Mouse (Mus musculus): ENCODE data around the gene Krtcap2. TPM values are rescaled to one million over a fixed set of nuclear protein-coding genes. Genes with fewer than 3 reads are reported as not detected.
A peak's percentile ranks its signal among the peaks of the same experiment; 100 is the strongest.

Krtcap2 gene
- polyA plus RNA-seq (2012; fragmentation: generic; extraction: Trizol) = 299 TPM
- long read RNA-seq, experiment 1, transcript Krtcap2-201 (5 exons, 1,172 nt) = major isoform, 163 of 215 reads
- long read RNA-seq, experiment 1, partial matches to known transcripts = 15 of 215 reads
- long read RNA-seq, experiment 1, other reads (novel, unspliced or antisense) = 36 of 215 reads
- long read RNA-seq, experiment 2, transcript Krtcap2-201 (5 exons, 1,172 nt) = major isoform, 19 of 26 reads
- long read RNA-seq, experiment 2, partial matches to known transcripts = 1 of 26 reads
- long read RNA-seq, experiment 2, other reads (novel, unspliced or antisense) = 5 of 26 reads

- H3K4me3 ChIP-seq (ENCODE audit: insufficient read depth, poor library complexity, severe bottlenecking) = peak within 1 kb of the TSS; percentile 61
- TF ChIP-seq USF1 (IDR thresholded peaks at IDR 0.05; ENCODE audit: low read depth) (peak; percentile 40), CTCF (IDR thresholded peaks at IDR 0.05; ENCODE audit: control insufficient read depth, insufficient read depth, insufficient read length) (no peak), MYOD1 (IDR thresholded peaks at IDR 0.05; ENCODE audit: control insufficient read depth, insufficient read length, low read depth) (no peak), MAX (IDR thresholded peaks at IDR 0.05) (peak; percentile 79), FOSL1 (IDR thresholded peaks at IDR 0.05; ENCODE audit: insufficient read depth, low read length, poor library complexity, severe bottlenecking) (no peak), CEBPB (IDR thresholded peaks at IDR 0.05; ENCODE audit: low read depth) (no peak), MYOG (IDR thresholded peaks at IDR 0.05; ENCODE audit: control insufficient read depth, extremely low read depth, insufficient read length) (no peak)
- no peaks in the 10 kb centered on the region for H3K27me3 ChIP-seq (ENCODE audit: control insufficient read depth, insufficient read depth, insufficient read length)
- H3K79me3 ChIP-seq (ENCODE audit: low read depth) = peaks cover 8% of the 10 kb centered on the region
- H3K79me2 ChIP-seq (ENCODE audit: control insufficient read depth, insufficient read depth) = peaks cover 27% of the 10 kb centered on the region
- H3K36me3 ChIP-seq (ENCODE audit: control insufficient read depth, insufficient read depth) = peaks cover 9% of the 10 kb centered on the region
- peak within 1 kb of the TSS; percentile 83 for H3ac ChIP-seq (ENCODE audit: control insufficient read depth, insufficient read length, low read depth)
These were observed at the start of gene Krtcap2 for GRCm38 (mm10) chr3:89245688-89246171. TSS of gene Krtcap2 (plus strand) at chr3:89245966.

DNA sequence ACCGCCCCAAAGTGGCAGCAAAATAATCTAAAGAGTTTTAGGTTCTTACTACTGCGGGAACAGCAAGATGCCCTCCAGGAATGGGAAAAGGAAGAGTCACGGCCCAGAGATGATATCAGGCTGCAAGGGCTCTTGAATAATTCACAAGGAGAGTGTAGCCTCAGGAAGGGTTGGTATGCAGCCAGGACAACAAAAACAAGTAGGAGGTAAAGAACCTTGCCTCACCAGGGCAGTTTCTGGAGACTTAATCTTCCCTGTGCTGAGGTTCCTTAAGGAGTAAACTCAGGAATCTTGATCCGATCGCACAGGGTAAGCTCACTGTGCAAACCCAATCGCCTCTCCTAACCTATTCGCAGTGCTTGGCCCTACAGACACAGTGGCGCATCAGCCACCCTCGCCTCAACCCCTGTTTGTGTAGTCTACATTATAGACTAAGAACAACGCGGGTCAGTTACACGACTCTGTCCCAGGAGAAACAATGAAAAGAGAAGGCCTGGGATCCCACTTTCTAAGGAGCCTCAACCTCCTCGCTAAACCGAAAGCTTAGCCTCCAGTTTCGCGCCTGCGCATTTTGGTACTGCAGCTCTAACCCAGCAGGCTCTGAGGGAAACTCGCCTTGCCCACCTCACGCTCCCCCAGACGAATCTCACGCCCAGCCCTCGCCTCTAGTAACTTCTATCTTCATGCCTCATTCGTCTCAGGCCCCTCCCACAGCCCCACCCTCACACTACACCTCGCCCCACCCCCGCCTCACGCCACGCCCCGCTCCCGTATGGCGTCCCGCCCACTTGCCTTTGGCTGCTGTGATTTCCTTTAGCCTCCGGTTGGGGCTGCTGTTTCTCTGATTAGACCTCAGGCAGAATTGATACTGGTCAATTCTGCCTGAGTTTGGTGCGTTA, 49.5 kb upstream of the Krtcap2 start:
- Histone ChIP-seq H3ac (ENCODE audit: control insufficient read depth, insufficient read length, low read depth) (peak overlapping the region; percentile 83), H3K79me3 (ENCODE audit: low read depth) (no peaks in the 10 kb centered on the region), H3K36me3 (ENCODE audit: control insufficient read depth, insufficient read depth) (no peaks in the 10 kb centered on the region), H3K4me3 (ENCODE audit: insufficient read depth, poor library complexity, severe bottlenecking) (peak overlapping the region; percentile 29), H3K79me2 (ENCODE audit: control insufficient read depth, insufficient read depth) (no peaks in the 10 kb centered on the region), H3K27me3 (ENCODE audit: control insufficient read depth, insufficient read depth, insufficient read length) (no peaks in the 10 kb centered on the region)
- TF ChIP-seq CEBPB (IDR thresholded peaks at IDR 0.05; ENCODE audit: low read depth) = no peak
- TF ChIP-seq MAX (IDR thresholded peaks at IDR 0.05) = peak; percentile 36
- TF ChIP-seq USF1 (IDR thresholded peaks at IDR 0.05; ENCODE audit: low read depth) = no peak
- TF ChIP-seq CTCF (IDR thresholded peaks at IDR 0.05; ENCODE audit: control insufficient read depth, insufficient read depth, insufficient read length) = peak; percentile 25

GRCm38 (mm10) chr3:89199839-89200238, 45.9 kb upstream of the Krtcap2 start:
- no peaks in the 10 kb centered on the region for H3K79me3 ChIP-seq (ENCODE audit: low read depth)
- no peaks in the 10 kb centered on the region for H3K27me3 ChIP-seq (ENCODE audit: control insufficient read depth, insufficient read depth, insufficient read length)
- TF ChIP-seq CEBPB (IDR thresholded peaks at IDR 0.05; ENCODE audit: low read depth) = no peak
- no peak for TF ChIP-seq FOSL1 (IDR thresholded peaks at IDR 0.05; ENCODE audit: insufficient read depth, low read length, poor library complexity, severe bottlenecking)
- no peak for TF ChIP-seq MYOD1 (IDR thresholded peaks at IDR 0.05; ENCODE audit: control insufficient read depth, insufficient read length, low read depth)
- no peak for TF ChIP-seq MYOG (IDR thresholded peaks at IDR 0.05; ENCODE audit: control insufficient read depth, extremely low read depth, insufficient read length)
- no peak for TF ChIP-seq USF1 (IDR thresholded peaks at IDR 0.05; ENCODE audit: low read depth)
- no peak for TF ChIP-seq MAX (IDR thresholded peaks at IDR 0.05)
- TF ChIP-seq CTCF (IDR thresholded peaks at IDR 0.05; ENCODE audit: control insufficient read depth, insufficient read depth, insufficient read length) = no peak
- H3K4me3 ChIP-seq (ENCODE audit: insufficient read depth, poor library complexity, severe bottlenecking) = no peak overlapping the region
- H3ac ChIP-seq (ENCODE audit: control insufficient read depth, insufficient read length, low read depth) = no peak overlapping the region
- peaks cover 6% of the 10 kb centered on the region for H3K36me3 ChIP-seq (ENCODE audit: control insufficient read depth, insufficient read depth)
- peaks cover 6% of the 10 kb centered on the region for H3K79me2 ChIP-seq (ENCODE audit: control insufficient read depth, insufficient read depth)

DNA sequence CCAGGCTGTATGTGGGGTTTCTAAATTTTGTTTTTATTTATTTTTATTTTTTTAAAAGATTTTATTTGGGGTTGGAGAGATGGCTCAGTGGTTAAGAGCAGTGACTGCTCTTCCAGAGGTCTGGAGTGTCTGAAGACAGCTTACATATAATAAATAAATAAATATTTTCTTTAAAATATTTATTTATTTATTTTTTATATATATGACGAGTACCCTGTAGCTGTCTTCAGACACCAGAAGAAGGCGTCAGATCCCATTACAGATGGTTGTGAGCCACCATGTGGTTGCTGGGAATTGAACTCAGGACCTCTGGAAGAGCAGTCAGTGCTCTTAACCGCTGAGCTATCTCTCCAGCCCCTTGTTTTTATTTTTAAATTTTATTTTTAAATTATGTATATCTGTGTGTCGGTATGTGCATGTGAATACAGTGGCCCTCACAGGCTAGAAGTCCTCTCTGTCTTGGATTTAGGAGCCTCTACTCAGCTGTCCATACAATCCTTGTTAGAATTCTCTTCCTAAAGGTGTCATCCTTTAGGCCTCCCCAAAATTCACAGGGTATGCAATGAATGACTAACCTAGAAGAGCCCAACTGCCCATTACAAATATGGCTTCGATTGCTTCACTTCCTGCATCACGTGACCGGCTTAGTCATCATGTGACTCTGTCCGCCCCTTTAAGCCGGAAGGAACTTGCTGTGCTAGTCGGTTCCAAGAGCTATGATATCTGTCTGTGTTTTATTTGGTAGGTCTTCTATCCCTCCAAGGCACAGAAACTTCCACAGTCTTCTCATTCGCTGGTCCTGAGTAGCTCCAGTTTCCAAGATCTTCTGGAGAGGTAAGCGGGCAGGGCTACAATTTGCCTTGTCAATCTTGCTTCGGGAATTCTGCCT, 43.3 kb upstream of the Krtcap2 start, which contains the start of gene Gba:
TSS of gene Gba (plus strand) at position 676 of the 889 bp plus-strand sequence.
- Histone ChIP-seq H3ac (ENCODE audit: control insufficient read depth, insufficient read length, low read depth) (peak within 1 kb of the TSS; percentile 62), H3K4me3 (ENCODE audit: insufficient read depth, poor library complexity, severe bottlenecking) (peak within 1 kb of the TSS; percentile 52), H3K79me2 (ENCODE audit: control insufficient read depth, insufficient read depth) (peaks cover 6% of the 10 kb centered on the region), H3K36me3 (ENCODE audit: control insufficient read depth, insufficient read depth) (peaks cover 20% of the 10 kb centered on the region), H3K79me3 (ENCODE audit: low read depth) (no peaks in the 10 kb centered on the region), H3K27me3 (ENCODE audit: control insufficient read depth, insufficient read depth, insufficient read length) (no peaks in the 10 kb centered on the region)
- TF ChIP-seq CEBPB (IDR thresholded peaks at IDR 0.05; ENCODE audit: low read depth) (peak; percentile 70), CTCF (IDR thresholded peaks at IDR 0.05; ENCODE audit: control insufficient read depth, insufficient read depth, insufficient read length) (no peak), FOSL1 (IDR thresholded peaks at IDR 0.05; ENCODE audit: insufficient read depth, low read length, poor library complexity, severe bottlenecking) (no peak), MYOD1 (IDR thresholded peaks at IDR 0.05; ENCODE audit: control insufficient read depth, insufficient read length, low read depth) (no peak), USF1 (IDR thresholded peaks at IDR 0.05; ENCODE audit: low read depth) (peak; percentile 100), MAX (IDR thresholded peaks at IDR 0.05) (peak; percentile 39), MYOG (IDR thresholded peaks at IDR 0.05; ENCODE audit: control insufficient read depth, extremely low read depth, insufficient read length) (no peak)

DNA sequence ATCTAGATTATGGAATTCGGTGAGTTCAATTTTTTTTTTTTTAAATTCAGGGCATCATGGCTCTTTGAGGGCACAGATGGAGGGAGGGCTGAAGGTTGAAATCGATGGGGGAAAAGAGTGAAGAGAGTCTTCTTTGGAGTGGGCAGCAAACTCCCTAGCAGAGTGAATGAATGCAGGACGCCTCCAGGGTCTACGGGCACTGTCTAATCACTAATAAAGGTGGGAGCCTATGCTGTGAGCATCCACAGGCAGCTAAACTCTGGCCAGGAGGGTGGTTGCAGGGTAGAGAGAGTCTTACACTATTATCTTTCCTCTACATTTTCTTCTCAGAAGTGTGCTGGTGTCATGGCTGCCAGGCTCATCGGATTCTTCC, 42.6 kb upstream of the Krtcap2 start:
- H3K79me2 ChIP-seq (ENCODE audit: control insufficient read depth, insufficient read depth) = peaks cover 6% of the 10 kb centered on the region

More for the DNA sequence above, 42.6 kb upstream of the Krtcap2 start:
- H3ac ChIP-seq (ENCODE audit: control insufficient read depth, insufficient read length, low read depth) = peak overlapping the region; percentile 62
- peak overlapping the region; percentile 52 for H3K4me3 ChIP-seq (ENCODE audit: insufficient read depth, poor library complexity, severe bottlenecking)
- H3K27me3 ChIP-seq (ENCODE audit: control insufficient read depth, insufficient read depth, insufficient read length) = no peaks in the 10 kb centered on the region
- TF ChIP-seq MAX (IDR thresholded peaks at IDR 0.05) = no peak
- TF ChIP-seq USF1 (IDR thresholded peaks at IDR 0.05; ENCODE audit: low read depth) = no peak
- no peak for TF ChIP-seq FOSL1 (IDR thresholded peaks at IDR 0.05; ENCODE audit: insufficient read depth, low read length, poor library complexity, severe bottlenecking)
- TF ChIP-seq MYOD1 (IDR thresholded peaks at IDR 0.05; ENCODE audit: control insufficient read depth, insufficient read length, low read depth) = no peak
- no peak for TF ChIP-seq MYOG (IDR thresholded peaks at IDR 0.05; ENCODE audit: control insufficient read depth, extremely low read depth, insufficient read length)
- no peak for TF ChIP-seq CEBPB (IDR thresholded peaks at IDR 0.05; ENCODE audit: low read depth)
- no peak for TF ChIP-seq CTCF (IDR thresholded peaks at IDR 0.05; ENCODE audit: control insufficient read depth, insufficient read depth, insufficient read length)
- H3K36me3 ChIP-seq (ENCODE audit: control insufficient read depth, insufficient read depth) = peaks cover 26% of the 10 kb centered on the region
- H3K79me3 ChIP-seq (ENCODE audit: low read depth) = no peaks in the 10 kb centered on the region
